Mouse (Mus musculus) forebrain, embryonic 12.5 days (tissue): ENCODE results near the gene Gm49318. TPM values are rescaled to one million over a fixed set of nuclear protein-coding genes. Genes with fewer than 3 reads are reported as not detected.
"Not testable (repeated sequence)": the region's sequence is repeated elsewhere in the genome, so short reads cannot be mapped to it uniquely, and the experiment has no call there.

ENCODE experiments used
- ATAC-seq: fragments of 200-750 bp; cut with Nextera tagmentation; 2 replicates; pipeline ENCODE4 v1.8.0; 2017; ENCODE audit warnings: moderate TSS enrichment; ENCODE audit not compliant: low FRiP score
- H3K27ac ChIP-seq: fragments of 300-500 bp; sonication (generic); 2 replicates; pipeline ENCODE4 v1.5.1; 2016; ENCODE audit warnings: mild to moderate bottlenecking
- H3K27me3 ChIP-seq: fragments of 300-500 bp; sonication (generic); 2 replicates; pipeline ENCODE4 v1.6.1; 2016; ENCODE audit warnings: mild to moderate bottlenecking
- H3K36me3 ChIP-seq: fragments of 300-500 bp; sonication (generic); replicated peaks from 2 replicates; pipeline ENCODE4 v1.6.1; 2016; ENCODE audit warnings: mild to moderate bottlenecking
- H3K4me1 ChIP-seq: fragments of 300-500 bp; sonication (generic); 2 replicates; pipeline ENCODE4 v1.6.1; 2016
- H3K4me2 ChIP-seq: fragments of 300-500 bp; sonication (generic); 2 replicates; pipeline ENCODE4 v1.6.1; 2016; ENCODE audit warnings: mild to moderate bottlenecking, moderate library complexity
- H3K4me3 ChIP-seq: fragments of 300-500 bp; sonication (generic); replicated peaks from 2 replicates; pipeline ENCODE4 v1.5.1; 2016; ENCODE audit warnings: mild to moderate bottlenecking
- H3K9ac ChIP-seq: fragments of 300-500 bp; sonication (generic); 2 replicates; pipeline ENCODE4 v1.6.1; 2016; ENCODE audit warnings: mild to moderate bottlenecking
- H3K9me3 ChIP-seq: fragments of 300-500 bp; sonication (generic); 2 replicates; pipeline ENCODE4 v1.6.1; 2016
- WGBS: fragments of 180-500 bp; shearing (Covaris S2); methylation state at CpG from one replicate; pipeline ENCODE4 v1.1.7; 2016; 5-methylcytosine and 5-hydroxymethylcytosine counted together
- polyA plus RNA-seq: library from polyadenylated mRNA; unstranded; fragments of >200 nt; fragmentation: Nextera tagmentation; extraction: Ambion mirVana; gene quantifications from 2 replicates; pipeline ENCODE4 v1.2.1, GENCODE M21; 2016

Gm49318 gene
- polyA plus RNA-seq, 1 experiment from 2014 or later = not detected

DNA sequence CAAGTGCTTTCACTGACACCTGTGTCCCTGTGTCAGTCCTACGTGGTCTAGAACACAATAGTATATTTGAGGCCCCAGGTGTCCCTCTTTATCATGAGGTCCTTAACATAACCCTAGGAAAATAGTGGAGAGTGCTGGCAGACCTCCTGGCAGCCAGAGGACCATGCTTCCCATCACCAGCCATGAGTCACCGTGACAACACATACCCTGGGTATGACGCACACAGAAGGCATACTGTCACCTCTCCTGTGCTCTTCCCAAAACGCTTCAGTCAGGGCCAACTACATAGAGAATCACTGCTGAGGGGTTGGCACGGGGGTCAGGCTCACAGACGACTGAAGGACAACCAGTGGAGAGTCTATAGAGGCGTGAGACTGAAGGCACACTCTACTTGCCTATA lies 18.9 kb upstream of the Gm49318 start:
- peaks cover 7% of the 10 kb centered on the region for H3K4me1 ChIP-seq
- no peak overlapping the region for H3K9ac ChIP-seq
- no peaks in the 10 kb centered on the region for H3K9me3 ChIP-seq
- no peak for ATAC-seq
- no peak overlapping the region for H3K4me2 ChIP-seq
- no peaks in the 10 kb centered on the region for H3K36me3 ChIP-seq
- H3K27ac ChIP-seq = no peak overlapping the region
- peaks cover 10% of the 10 kb centered on the region; the same call in 1 of the 2 replicates for H3K27me3 ChIP-seq
- 86% methylated on average over 7 of the region's 7 CpGs for WGBS
- H3K4me3 ChIP-seq = no peak overlapping the region

DNA sequence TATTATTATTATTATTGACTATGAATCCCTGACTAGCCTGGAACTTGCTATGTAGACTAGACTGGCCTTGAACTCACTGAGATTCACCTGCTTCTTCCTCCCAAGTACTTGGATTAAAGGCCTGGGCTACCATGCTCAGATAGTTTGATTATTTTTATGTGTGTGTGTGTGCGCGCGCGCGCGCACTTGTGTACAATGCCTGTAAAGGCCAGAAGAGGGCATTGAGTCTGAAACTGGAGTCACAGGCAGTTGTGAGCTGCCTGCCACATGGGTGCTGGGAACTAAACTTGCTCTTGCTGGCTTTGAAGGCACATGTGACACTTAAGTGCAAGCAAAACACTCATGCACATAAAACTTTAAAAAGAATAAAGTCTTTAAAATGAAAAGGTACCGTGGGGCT lies 18.2 kb upstream of the Gm49318 start:
- Histone ChIP-seq H3K9ac (no peak overlapping the region), H3K9me3 (no peaks in the 10 kb centered on the region), H3K27me3 (peaks cover 6% of the 10 kb centered on the region; the same call in 1 of the 2 replicates), H3K4me3 (no peak overlapping the region), H3K36me3 (no peaks in the 10 kb centered on the region), H3K4me1 (peaks cover 12% of the 10 kb centered on the region), H3K27ac (no peak overlapping the region), H3K4me2 (no peak overlapping the region)
- 97% methylated on average over 7 of the region's 7 CpGs for WGBS
- no peak for ATAC-seq

DNA sequence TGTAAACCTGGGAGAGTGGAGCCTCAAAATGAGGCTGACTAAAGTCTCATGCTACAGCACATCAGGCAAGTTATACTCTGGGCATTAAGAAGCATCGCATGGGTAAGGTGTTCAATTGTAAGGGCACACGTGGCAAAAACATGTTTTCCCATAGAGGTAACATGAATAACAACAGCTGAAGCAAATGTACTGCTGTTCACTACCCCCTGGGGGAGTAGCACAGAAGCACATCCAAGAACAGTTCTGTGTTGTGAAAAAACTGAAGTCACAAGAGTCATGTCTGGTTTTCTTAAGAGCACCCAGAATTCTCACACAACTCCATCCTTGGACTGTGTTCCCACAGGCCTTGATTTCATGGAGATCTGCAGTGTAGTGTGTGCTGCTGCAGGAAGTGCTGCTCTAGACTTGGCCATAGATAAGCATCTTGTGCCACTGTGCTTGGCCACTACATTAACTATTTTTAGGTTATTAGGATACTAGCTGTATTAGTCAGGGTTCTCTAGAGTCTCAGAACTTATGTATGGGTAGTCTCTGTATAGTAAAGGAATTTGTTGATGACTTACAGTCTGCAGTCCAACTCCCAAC lies 16.1 kb upstream of the Gm49318 start:
- no peak overlapping the region for H3K4me2 ChIP-seq
- H3K4me1 ChIP-seq = peaks cover 15% of the 10 kb centered on the region
- no peak overlapping the region for H3K27ac ChIP-seq
- H3K4me3 ChIP-seq = no peak overlapping the region
- H3K9me3 ChIP-seq = no peaks in the 10 kb centered on the region
- WGBS = 73% methylated on average over 2 of the region's 2 CpGs
- no peaks in the 10 kb centered on the region; the same call in 1 of the 2 replicates for H3K27me3 ChIP-seq
- no peak for ATAC-seq
- H3K36me3 ChIP-seq = no peaks in the 10 kb centered on the region
- no peak overlapping the region for H3K9ac ChIP-seq

DNA sequence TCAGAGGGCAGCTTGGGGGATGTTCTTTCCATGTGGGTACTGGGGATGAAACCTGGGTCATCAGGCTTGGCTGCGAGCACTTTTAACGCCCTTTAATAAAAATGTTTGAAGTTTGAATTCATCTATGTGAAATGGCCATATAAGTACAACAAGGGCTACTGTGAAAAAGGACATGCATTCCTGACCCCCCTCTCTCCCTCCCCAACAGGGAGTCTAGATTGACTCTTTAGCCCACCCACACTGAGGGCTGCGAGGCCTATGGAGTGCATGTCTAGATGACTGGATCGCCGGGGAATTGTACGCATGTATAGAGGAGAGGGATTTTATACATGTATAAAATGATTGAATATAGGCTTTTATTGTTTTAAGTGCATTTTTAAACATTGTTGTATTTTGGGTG lies 15.0 kb upstream of the Gm49318 start:
- Histone ChIP-seq H3K36me3 (no peaks in the 10 kb centered on the region), H3K9me3 (no peaks in the 10 kb centered on the region), H3K27ac (peak overlapping the region; percentile 68; the same call in 1 of the 2 replicates), H3K4me2 (peak overlapping the region; percentile 88), H3K4me3 (peak overlapping the region; percentile 72), H3K9ac (peak overlapping the region; percentile 74), H3K27me3 (no peaks in the 10 kb centered on the region), H3K4me1 (peaks cover 15% of the 10 kb centered on the region)
- WGBS = 84% methylated on average over 6 of the region's 6 CpGs
- ATAC-seq = no peak

DNA sequence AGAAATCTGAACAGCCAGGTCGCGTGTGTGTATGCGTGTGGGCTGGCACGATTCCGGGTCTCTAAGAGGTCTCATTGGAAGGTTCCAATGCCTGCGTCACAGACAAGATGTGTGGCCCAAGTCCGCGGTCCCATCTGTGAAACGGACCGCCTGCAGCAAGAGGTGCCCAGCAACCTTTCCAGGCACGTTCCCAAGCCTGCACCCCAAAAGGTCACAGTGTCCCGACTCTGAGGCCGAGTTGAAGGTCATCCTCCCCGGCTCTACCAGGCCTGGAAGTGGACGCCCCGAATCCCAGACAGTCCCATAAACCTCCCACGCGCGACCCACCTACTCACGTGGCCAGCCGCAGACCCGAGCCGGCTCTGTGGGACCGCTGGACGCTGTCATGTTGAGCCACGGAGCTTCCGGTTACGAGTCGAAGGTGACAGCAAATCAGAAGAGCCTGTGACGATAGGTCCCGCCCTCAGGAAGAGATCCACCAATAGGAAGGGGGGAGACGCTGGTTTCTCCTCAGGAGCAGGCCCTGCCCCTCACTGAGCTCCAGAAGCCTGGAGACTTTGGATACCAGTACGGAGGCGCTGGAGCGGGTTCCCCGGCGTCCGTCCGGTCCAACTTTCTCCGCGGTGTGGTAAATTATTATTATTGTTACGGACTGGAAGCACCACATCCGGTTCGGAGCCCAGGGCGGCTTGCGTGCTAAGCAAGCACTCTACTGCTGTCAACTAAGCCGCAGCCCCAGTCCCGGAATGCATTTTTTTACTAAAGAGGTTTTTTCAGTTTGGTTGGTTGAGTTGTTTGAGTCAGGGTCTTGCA lies 14.2 kb upstream of the Gm49318 start, which contains the start of gene Ecsit:
TSS of gene Ecsit (minus strand) at position 417 of the 813 bp plus-strand sequence.
- under 1% methylated on average over 48 of the region's 48 CpGs for WGBS
- Histone ChIP-seq H3K4me2 (peak within 1 kb of the TSS; percentile 88), H3K27me3 (no peaks in the 10 kb centered on the region), H3K27ac (peak within 1 kb of the TSS; percentile 68), H3K9me3 (no peaks in the 10 kb centered on the region), H3K4me3 (peak within 1 kb of the TSS; percentile 72), H3K9ac (peak within 1 kb of the TSS; percentile 74), H3K36me3 (no peaks in the 10 kb centered on the region), H3K4me1 (peaks cover 15% of the 10 kb centered on the region)
- ATAC-seq = peak; percentile 100

DNA sequence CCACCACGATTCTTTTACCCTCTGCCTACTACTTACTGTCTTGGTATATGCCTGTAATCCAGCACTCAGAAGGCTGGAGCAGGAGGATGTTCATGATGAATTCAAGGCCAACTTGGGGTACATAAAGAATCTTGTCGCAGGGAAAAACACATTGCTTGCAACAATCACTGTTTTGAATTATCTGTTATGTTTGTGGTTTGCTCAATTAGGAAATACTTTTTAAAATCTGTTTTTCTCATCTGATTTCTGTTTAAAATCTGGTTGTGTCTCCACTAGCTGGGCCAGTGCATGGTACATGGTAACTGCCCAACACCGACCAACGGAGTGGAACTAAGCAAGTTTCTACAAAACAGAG lies 13.6 kb upstream of the Gm49318 start:
- Histone ChIP-seq H3K4me2 (peak overlapping the region; percentile 88), H3K4me3 (peak overlapping the region; percentile 72), H3K36me3 (no peaks in the 10 kb centered on the region), H3K4me1 (peaks cover 15% of the 10 kb centered on the region), H3K27ac (no peak overlapping the region), H3K9ac (peak overlapping the region; percentile 74), H3K27me3 (no peaks in the 10 kb centered on the region), H3K9me3 (no peaks in the 10 kb centered on the region)
- WGBS = 32% methylated on average over 4 of the region's 4 CpGs
- ATAC-seq = no peak

DNA sequence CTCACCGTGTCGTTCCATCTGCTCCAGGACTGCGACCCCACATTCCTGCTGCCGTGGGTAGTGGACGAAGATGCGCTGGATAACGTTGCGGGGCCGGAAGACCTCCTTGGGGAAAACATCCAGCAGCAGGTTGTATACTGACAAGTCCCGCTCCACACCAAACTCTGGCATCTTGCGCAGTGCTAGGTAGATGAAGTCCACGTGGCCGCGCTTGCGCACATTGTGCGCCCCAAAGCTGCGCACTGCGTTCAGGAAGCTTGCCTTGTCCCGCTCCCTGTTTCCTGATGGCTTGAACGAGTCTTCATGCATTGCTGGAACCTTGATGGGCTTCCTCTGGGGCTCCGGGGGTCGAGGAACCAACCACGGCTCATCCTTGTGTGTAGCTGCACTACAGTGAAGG lies 5.2 kb upstream of the Gm49318 start:
- H3K4me3 ChIP-seq = no peak overlapping the region
- H3K4me1 ChIP-seq = no peaks in the 10 kb centered on the region
- H3K9ac ChIP-seq = no peak overlapping the region
- peaks cover 19% of the 10 kb centered on the region for H3K36me3 ChIP-seq
- 93% methylated on average over 23 of the region's 23 CpGs for WGBS
- no peaks in the 10 kb centered on the region for H3K27me3 ChIP-seq
- H3K9me3 ChIP-seq = no peaks in the 10 kb centered on the region
- ATAC-seq = no peak
- no peak overlapping the region for H3K27ac ChIP-seq
- H3K4me2 ChIP-seq = no peak overlapping the region

DNA sequence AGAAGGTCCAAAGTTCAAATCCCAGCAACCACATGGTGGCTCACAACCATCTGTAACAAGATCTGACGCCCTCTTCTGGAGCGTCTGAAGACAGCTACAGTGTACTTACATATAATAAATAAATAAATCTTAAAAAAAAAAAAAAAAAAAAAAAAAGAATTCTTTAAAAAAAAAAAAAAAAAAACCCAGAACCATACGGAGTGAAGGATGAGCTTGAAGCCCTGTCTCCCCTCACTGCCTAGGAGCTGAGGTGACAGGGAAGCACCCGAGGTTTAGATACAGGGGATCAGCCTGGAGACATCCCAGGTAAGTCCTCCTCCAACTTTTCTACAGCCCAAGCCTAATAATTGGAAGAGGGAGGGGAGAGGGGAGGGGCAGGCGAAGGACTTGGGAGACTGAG lies 4.7 kb upstream of the Gm49318 start:
- H3K4me2 ChIP-seq, H3K27ac ChIP-seq, H3K4me1 ChIP-seq, H3K9me3 ChIP-seq, H3K9ac ChIP-seq, ATAC-seq, H3K27me3 ChIP-seq, H3K4me3 ChIP-seq: not testable (repeated sequence)
- WGBS = 88% methylated on average over 5 of the region's 5 CpGs
- peaks cover 19% of the 10 kb centered on the region for H3K36me3 ChIP-seq

DNA sequence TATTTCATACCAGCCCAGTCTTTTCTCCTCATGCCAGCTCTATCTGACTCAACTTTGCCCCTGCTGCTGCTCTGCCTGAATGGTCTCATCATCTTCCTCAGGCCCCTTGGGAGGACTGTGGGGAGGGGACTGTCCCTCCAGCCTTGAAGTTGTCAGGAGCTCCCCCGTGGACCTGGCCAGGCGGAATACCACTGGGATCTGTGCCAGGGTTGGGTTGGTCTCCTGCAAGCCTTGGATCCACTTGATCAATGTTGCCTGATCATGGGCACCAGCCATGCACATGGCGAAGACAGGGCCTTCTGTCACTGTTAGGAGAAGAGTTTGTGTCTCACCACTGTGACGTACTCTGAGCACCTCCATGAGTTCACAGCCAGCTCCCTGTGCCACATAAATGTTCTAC lies 1.2 kb upstream of the Gm49318 start:
- Histone ChIP-seq H3K9me3 (no peaks in the 10 kb centered on the region), H3K27me3 (no peaks in the 10 kb centered on the region), H3K27ac (no peak overlapping the region), H3K4me1 (peaks cover 13% of the 10 kb centered on the region), H3K36me3 (peaks cover 30% of the 10 kb centered on the region), H3K4me2 (no peak overlapping the region), H3K4me3 (no peak overlapping the region), H3K9ac (no peak overlapping the region)
- ATAC-seq = no peak
- 96% methylated on average over 4 of the region's 4 CpGs for WGBS

DNA sequence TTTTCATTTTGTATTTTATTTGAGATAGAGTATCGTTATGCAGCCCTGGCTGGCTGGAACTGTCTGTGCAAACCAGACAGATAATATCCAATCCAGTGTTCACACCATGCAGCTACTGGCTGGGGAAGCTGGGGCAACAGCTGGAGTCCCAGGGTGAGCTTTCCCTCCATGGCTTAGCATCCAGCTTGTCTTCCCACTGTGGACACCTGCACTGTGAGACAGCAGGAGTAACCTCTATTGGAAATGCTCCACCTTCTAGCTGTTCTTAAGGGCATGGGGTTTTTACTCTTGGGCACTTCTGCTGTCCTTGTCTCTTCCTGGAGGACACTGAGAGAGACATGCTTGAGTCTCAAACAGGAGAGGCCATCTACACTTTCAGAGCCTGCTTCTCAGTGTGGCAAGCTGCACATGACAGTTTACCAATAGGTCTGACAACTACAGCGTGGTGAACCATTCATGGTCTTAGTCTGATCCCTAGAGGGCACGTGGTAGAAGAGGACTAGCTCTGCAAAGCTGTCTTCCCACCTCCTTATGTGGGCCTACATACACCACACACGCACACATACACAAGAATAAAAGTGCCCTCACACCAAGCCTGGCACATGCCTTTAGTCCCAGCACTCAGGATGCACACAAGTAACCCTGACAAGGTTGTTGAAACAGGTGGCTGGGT lies 1.0 kb downstream of the Gm49318 start:
- H3K9ac ChIP-seq = 0 out of 2 replicates have a peak overlapping the region, but pooled peaks have one; percentile 13
- H3K27ac ChIP-seq = 0 out of 2 replicates have a peak overlapping the region, but pooled peaks have one; percentile 97
- peaks cover 13% of the 10 kb centered on the region for H3K4me1 ChIP-seq
- peak overlapping the region; percentile 60 for H3K4me2 ChIP-seq
- H3K27me3 ChIP-seq = no peaks in the 10 kb centered on the region
- H3K9me3 ChIP-seq = no peaks in the 10 kb centered on the region
- no peak; the same call in 1 of the 2 replicates for ATAC-seq
- H3K36me3 ChIP-seq = peaks cover 48% of the 10 kb centered on the region
- peak overlapping the region; percentile 86 for H3K4me3 ChIP-seq
- 72% methylated on average over 4 of the region's 4 CpGs for WGBS

DNA sequence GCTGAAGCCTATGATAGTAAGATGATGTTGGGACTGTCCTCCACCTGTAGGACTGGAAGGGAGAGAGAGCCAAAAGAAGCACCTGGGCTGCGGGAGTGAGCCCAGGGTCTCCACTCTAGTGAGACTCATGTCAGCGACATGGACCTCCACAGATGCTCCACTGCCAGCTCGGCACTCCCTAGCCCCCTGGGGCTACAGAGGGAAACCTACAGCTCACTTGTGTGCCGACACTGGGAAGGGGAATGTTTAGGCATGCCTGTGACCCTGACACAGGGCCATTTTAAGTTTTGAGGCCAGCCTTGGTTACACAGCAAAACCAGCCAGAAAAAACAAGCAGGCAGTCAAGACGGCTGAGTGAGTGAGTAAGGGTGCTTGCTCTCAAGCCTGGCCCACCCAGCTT lies 3.9 kb downstream of the Gm49318 start:
- Histone ChIP-seq H3K27me3 (no peaks in the 10 kb centered on the region), H3K4me3 (no peak overlapping the region), H3K4me2 (no peak overlapping the region), H3K9ac (no peak overlapping the region), H3K27ac (no peak overlapping the region), H3K36me3 (peaks cover 60% of the 10 kb centered on the region), H3K9me3 (no peaks in the 10 kb centered on the region), H3K4me1 (peaks cover 13% of the 10 kb centered on the region)
- no peak for ATAC-seq
- WGBS = 82% methylated on average over 5 of the region's 5 CpGs

DNA sequence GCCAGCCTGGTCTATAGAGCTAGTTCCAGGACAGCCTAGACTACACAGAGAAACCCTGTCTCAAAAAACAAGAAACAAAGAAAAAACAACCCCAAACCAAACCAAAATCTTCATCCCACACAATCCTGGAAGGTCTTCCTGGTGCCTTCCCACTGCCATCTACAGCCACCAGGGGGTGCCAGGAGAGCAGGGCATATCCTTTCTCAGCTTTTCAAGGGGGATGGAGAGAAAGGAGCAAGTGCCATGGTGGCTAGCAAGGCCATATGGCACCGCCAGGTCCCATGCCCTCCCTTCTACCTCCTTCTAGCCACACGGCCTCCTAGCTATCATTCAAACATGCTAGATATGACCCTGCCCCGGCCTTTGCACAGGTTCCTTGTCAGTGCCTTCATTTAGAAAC lies 4.6 kb downstream of the Gm49318 start:
- H3K36me3 ChIP-seq = peaks cover 65% of the 10 kb centered on the region
- no peak overlapping the region for H3K4me2 ChIP-seq
- no peak for ATAC-seq
- H3K9ac ChIP-seq = no peak overlapping the region
- no peaks in the 10 kb centered on the region for H3K27me3 ChIP-seq
- H3K27ac ChIP-seq = no peak overlapping the region
- WGBS = 79% methylated on average over 3 of the region's 3 CpGs
- H3K9me3 ChIP-seq = no peaks in the 10 kb centered on the region
- H3K4me3 ChIP-seq = no peak overlapping the region
- peaks cover 13% of the 10 kb centered on the region for H3K4me1 ChIP-seq
